Mouse (Mus musculus): ENCODE measurements around the gene Utf1.

The Utf1 gene

GRCm38 (mm10) chr7:139937810-139938209 lies 5.8 kb upstream of the Utf1 start:
- no peak for DNase-seq (ENCODE audit: low read depth)

- DNase-seq (ENCODE audit: low read depth) = no peak
Observed at GRCm38 (mm10) chr7:139940476-139941209, 2.9 kb upstream of the Utf1 start.

GRCm38 (mm10) chr7:139944291-139945240 lies 977 bp downstream of the Utf1 start:
- DNase-seq (ENCODE audit: low read depth) = peak; percentile 54

GRCm38 (mm10) chr7:139945516-139945915 lies 1.9 kb downstream of the Utf1 start:
- no peak for DNase-seq (ENCODE audit: low read depth)

GRCm38 (mm10) chr7:139946032-139946431 lies 2.4 kb downstream of the Utf1 start:
- DNase-seq (ENCODE audit: low read depth) = no peak

GRCm38 (mm10) chr7:139949893-139950282 lies 6.3 kb downstream of the Utf1 start:
- peak; percentile 84 for DNase-seq (ENCODE audit: low read depth)

- peak; percentile 87 for DNase-seq (ENCODE audit: low read depth)
Observed at GRCm38 (mm10) chr7:139950283-139950971, 6.8 kb downstream of the Utf1 start.

- peak; percentile 74 for DNase-seq (ENCODE audit: low read depth)
Observed at GRCm38 (mm10) chr7:139951079-139951478, 7.5 kb downstream of the Utf1 start.

- DNase-seq (ENCODE audit: low read depth) = peak; percentile 64
Observed at GRCm38 (mm10) chr7:139951991-139952633, 8.5 kb downstream of the Utf1 start.

GRCm38 (mm10) chr7:139955505-139955904 lies 11.9 kb downstream of the Utf1 start:
- DNase-seq (ENCODE audit: low read depth) = no peak

- no peak for DNase-seq (ENCODE audit: low read depth)
Observed at GRCm38 (mm10) chr7:139956658-139957057, 13.1 kb downstream of the Utf1 start.

- no peak for DNase-seq (ENCODE audit: low read depth)
Observed at GRCm38 (mm10) chr7:139957437-139957836, 13.8 kb downstream of the Utf1 start.

GRCm38 (mm10) chr7:139957958-139958357 lies 14.4 kb downstream of the Utf1 start:
- DNase-seq (ENCODE audit: low read depth) = no peak

- no peak for DNase-seq (ENCODE audit: low read depth)
Observed at GRCm38 (mm10) chr7:139961141-139961540, 17.6 kb downstream of the Utf1 start.

- no peak for DNase-seq (ENCODE audit: low read depth)
Observed at GRCm38 (mm10) chr7:139963814-139964213, 20.2 kb downstream of the Utf1 start.

- DNase-seq (ENCODE audit: low read depth) = no peak
Observed at GRCm38 (mm10) chr7:139967175-139967574, 23.6 kb downstream of the Utf1 start.

GRCm38 (mm10) chr7:139968428-139968827 lies 24.8 kb downstream of the Utf1 start:
- DNase-seq (ENCODE audit: low read depth) = peak; percentile 93

GRCm38 (mm10) chr7:139969348-139970130 lies 25.9 kb downstream of the Utf1 start:
- peak; percentile 93 for DNase-seq (ENCODE audit: low read depth)

GRCm38 (mm10) chr7:139970216-139970919 lies 26.8 kb downstream of the Utf1 start:
- no peak for DNase-seq (ENCODE audit: low read depth)

GRCm38 (mm10) chr7:139970979-139971378 lies 27.4 kb downstream of the Utf1 start:
- no peak for DNase-seq (ENCODE audit: low read depth)
